Comparison of ENCODE assay signal across 25 mouse cellular contexts in the genomic region with DNA sequence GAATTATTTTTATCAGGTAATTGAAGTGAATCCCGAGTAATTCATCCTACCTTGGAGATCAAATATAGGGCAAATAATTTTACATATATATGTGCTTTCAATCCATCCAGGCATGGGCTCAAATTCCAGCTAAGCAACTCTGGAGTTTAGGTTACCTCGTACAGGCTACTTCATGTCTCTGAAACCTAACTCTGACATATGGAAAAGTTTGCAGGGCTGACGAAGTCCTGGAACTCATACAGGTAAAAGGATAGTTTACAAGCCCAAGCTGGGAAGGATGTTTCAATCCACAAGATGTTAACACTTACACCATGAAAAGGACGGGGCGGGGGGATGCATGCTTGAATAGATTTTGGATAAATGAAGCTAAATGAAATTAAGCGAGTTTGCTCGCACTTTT.
DNase-seq lines count a peak whose midpoint lies in the region; ATAC-seq lines count a peak whose summit lies in the region.
"Had no signal": no experiment of that assay in that cellular context is flagged by ENCODE, and none has a peak within 500 bp of the region (broad histone marks: within the 10 kb centered on the region; RNA-seq: fewer than 3 reads in every experiment).

No protein-coding gene starts in this region.

- no peaks in the 10 kb centered on the region for H3K27me3 ChIP-seq in embryonic facial prominence, embryonic 11.5 days (ENCODE audit: control insufficient read depth, insufficient read depth, low read length)
- peaks cover 23% of the 10 kb centered on the region; the same call in 1 of the 2 replicates for H3K27me3 ChIP-seq in embryonic facial prominence, embryonic 10.5 days (replicated peaks; ENCODE audit: low read depth, poor library complexity, severe bottlenecking)
- H3K27me3 ChIP-seq in embryonic facial prominence, embryonic 13.5 days: 0 out of 2 replicates have a peak, but pooled peaks cover 4% of the 10 kb centered on the region
- H3K27me3 ChIP-seq in embryonic facial prominence, embryonic 15.5 days: no peaks in the 10 kb centered on the region
- H3K27me3 ChIP-seq: CH12.LX; forebrain, embryonic 13.5 days; forebrain, embryonic 15.5 days; Patski had no signal

- no peak overlapping the region for H3K4me2 ChIP-seq in embryonic facial prominence, embryonic 11.5 days (ENCODE audit: low read depth, low read length)
- peak overlapping the region; percentile 19 for H3K4me2 ChIP-seq in embryonic facial prominence, embryonic 13.5 days
- H3K4me2 ChIP-seq in embryonic facial prominence, embryonic 15.5 days (replicated peaks): no peak overlapping the region
- H3K4me2 ChIP-seq: forebrain, embryonic 13.5 days; forebrain, embryonic 15.5 days had no signal

- H3K9me3 ChIP-seq in embryonic facial prominence, embryonic 11.5 days (replicated peaks; ENCODE audit: control insufficient read depth, low read length): no peaks in the 10 kb centered on the region
- 0 out of 2 replicates have a peak, but pooled peaks cover 2% of the 10 kb centered on the region for H3K9me3 ChIP-seq in embryonic facial prominence, embryonic 10.5 days
- H3K9me3 ChIP-seq in embryonic facial prominence, embryonic 13.5 days: 0 out of 2 replicates have a peak, but pooled peaks cover 4% of the 10 kb centered on the region
- no peaks in the 10 kb centered on the region for H3K9me3 ChIP-seq in embryonic facial prominence, embryonic 15.5 days (replicated peaks)
- H3K9me3 ChIP-seq: forebrain, embryonic 13.5 days; forebrain, embryonic 15.5 days had no signal

- H3K27ac ChIP-seq in embryonic facial prominence, embryonic 11.5 days (replicated peaks; ENCODE audit: low read depth, low read length): no peak overlapping the region
- H3K27ac ChIP-seq in embryonic facial prominence, embryonic 10.5 days (replicated peaks): no peak overlapping the region
- H3K27ac ChIP-seq in embryonic facial prominence, embryonic 13.5 days: no peak overlapping the region
- no peak overlapping the region for H3K27ac ChIP-seq in embryonic facial prominence, embryonic 15.5 days (replicated peaks)
- H3K27ac ChIP-seq: forebrain, embryonic 13.5 days; forebrain, embryonic 15.5 days had no signal

- H3K36me3 ChIP-seq in embryonic facial prominence, embryonic 11.5 days (replicated peaks; ENCODE audit: control insufficient read depth, insufficient read depth, low read depth, low read length): no peaks in the 10 kb centered on the region
- H3K36me3 ChIP-seq in embryonic facial prominence, embryonic 10.5 days (replicated peaks): no peaks in the 10 kb centered on the region
- H3K36me3 ChIP-seq in embryonic facial prominence, embryonic 13.5 days: no peaks in the 10 kb centered on the region
- no peaks in the 10 kb centered on the region for H3K36me3 ChIP-seq in embryonic facial prominence, embryonic 15.5 days
- H3K36me3 ChIP-seq: forebrain, embryonic 15.5 days; G1E had no signal

- H3K9ac ChIP-seq in embryonic facial prominence, embryonic 11.5 days (replicated peaks; ENCODE audit: low read length): no peak overlapping the region
- no peak overlapping the region for H3K9ac ChIP-seq in embryonic facial prominence, embryonic 13.5 days
- H3K9ac ChIP-seq in embryonic facial prominence, embryonic 15.5 days: no peak overlapping the region
- H3K9ac ChIP-seq: forebrain, embryonic 13.5 days; forebrain, embryonic 15.5 days; forebrain, postnatal 0 days had no signal

- WGBS in embryonic facial prominence, embryonic 11.5 days: 39% methylated on average over 7 of the region's 7 CpGs
- 49% methylated on average over 7 of the region's 7 CpGs for WGBS in embryonic facial prominence, embryonic 10.5 days
- 15% methylated on average over 7 of the region's 7 CpGs for WGBS in embryonic facial prominence, embryonic 13.5 days
- 16% methylated on average over 7 of the region's 7 CpGs for WGBS in embryonic facial prominence, embryonic 15.5 days

- peak; percentile 48; the same call in 1 of the 2 replicates for ATAC-seq in embryonic facial prominence, embryonic 11.5 days (replicated peaks; ENCODE audit: insufficient number of reproducible peaks, low FRiP score, low TSS enrichment, low read depth)
- ATAC-seq in embryonic facial prominence, embryonic 13.5 days (ENCODE audit: insufficient number of reproducible peaks, insufficient read depth, low FRiP score, low TSS enrichment, low read depth): 0 out of 2 replicates have a peak, but pooled peaks have one; percentile 37
- 0 out of 2 replicates have a peak, but pooled peaks have one; percentile 39 for ATAC-seq in embryonic facial prominence, embryonic 15.5 days (ENCODE audit: insufficient number of reproducible peaks, low FRiP score, low TSS enrichment, low read depth)
- ATAC-seq: activated CD4-positive, CD25-positive, alpha-beta regulatory T cell, adult 4 months; CD4-positive, CD25-positive, alpha-beta regulatory T cell, adult 4 months; forebrain, embryonic 13.5 days; forebrain, embryonic 15.5 days; forebrain, postnatal 0 days; Patski had no signal

- DNase-seq in embryonic facial prominence, embryonic 11.5 days (ENCODE audit: low spot score): peak; percentile 59
- DNase-seq in embryonic facial prominence, embryonic 10.5 days (ENCODE audit: low spot score): no peak
- DNase-seq in retina, postnatal 1 day: no peak
- no peak for DNase-seq in frontal cortex, postnatal 36 days (ENCODE audit: low spot score in 2 of 2)
- DNase-seq: adrenal gland, adult 8-10 months; adrenal gland, postnatal 14 days; adrenal gland, postnatal 36 days; B cell, adult 2 months; cerebellum, adult 11 months; cerebellum, adult 18-20 months; cerebellum, adult 8-10 months; cerebellum, adult 9-11 months; cerebellum, postnatal 14 days; cerebellum, postnatal 36 days; embryo, embryonic 11 days; forebrain, postnatal 0 days had no signal

- H3K4me3 ChIP-seq in embryonic facial prominence, embryonic 11.5 days (ENCODE audit: low read depth, low read length): no peak overlapping the region
- no peak overlapping the region for H3K4me3 ChIP-seq in embryonic facial prominence, embryonic 10.5 days
- H3K4me3 ChIP-seq in embryonic facial prominence, embryonic 13.5 days: no peak overlapping the region
- H3K4me3 ChIP-seq in embryonic facial prominence, embryonic 15.5 days (replicated peaks): no peak overlapping the region
- H3K4me3 ChIP-seq: forebrain, embryonic 13.5 days; forebrain, embryonic 15.5 days had no signal

- H3K4me1 ChIP-seq in embryonic facial prominence, embryonic 11.5 days (ENCODE audit: control insufficient read depth, insufficient read depth, low read length): no peaks in the 10 kb centered on the region
- peaks cover 18% of the 10 kb centered on the region for H3K4me1 ChIP-seq in embryonic facial prominence, embryonic 10.5 days
- H3K4me1 ChIP-seq in embryonic facial prominence, embryonic 13.5 days: peaks cover 17% of the 10 kb centered on the region
- 0 out of 2 replicates have a peak, but pooled peaks cover 13% of the 10 kb centered on the region for H3K4me1 ChIP-seq in embryonic facial prominence, embryonic 15.5 days
- H3K4me1 ChIP-seq: forebrain, embryonic 13.5 days; forebrain, embryonic 15.5 days had no signal
